Mouse (Mus musculus) cerebellum, adult 8-10 months (tissue): Measurements from ENCODE around the gene Pnliprp2.
A peak's percentile ranks its signal among the peaks of the same experiment; 100 is the strongest.

Source experiments
- DNase-seq: peaks from one replicate; pipeline ENCODE4 v3.0.0; 2022

Gene Pnliprp2

DNA sequence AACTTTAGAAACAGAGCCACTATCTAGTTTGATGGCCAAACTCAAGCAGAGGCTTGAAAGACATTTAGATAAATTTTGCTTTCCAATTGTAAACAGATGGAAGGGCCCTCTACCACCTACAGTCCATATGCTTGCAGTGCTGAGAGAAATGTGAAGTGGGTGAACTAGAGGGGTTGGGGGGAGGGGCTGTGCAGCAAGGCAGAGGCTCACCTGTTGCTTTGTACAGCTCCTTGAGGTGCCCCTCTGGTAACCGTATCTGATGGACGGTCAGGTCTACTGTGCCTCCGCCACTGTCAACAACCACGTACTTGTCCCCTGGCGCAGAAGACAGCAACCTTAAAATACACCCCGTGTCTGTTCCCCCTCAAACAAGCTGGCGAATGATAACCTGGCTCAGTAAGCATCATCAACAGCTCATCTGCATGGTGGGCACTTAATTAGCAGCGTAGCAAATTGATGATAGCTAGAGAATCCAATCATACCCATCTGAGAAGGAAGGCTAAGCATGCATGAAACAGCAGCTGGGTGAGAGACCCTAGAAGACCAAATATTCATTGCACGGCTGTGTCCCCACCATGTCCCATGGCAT lies 45.8 kb downstream of the Pnliprp2 start:
- DNase-seq: no peak

DNA sequence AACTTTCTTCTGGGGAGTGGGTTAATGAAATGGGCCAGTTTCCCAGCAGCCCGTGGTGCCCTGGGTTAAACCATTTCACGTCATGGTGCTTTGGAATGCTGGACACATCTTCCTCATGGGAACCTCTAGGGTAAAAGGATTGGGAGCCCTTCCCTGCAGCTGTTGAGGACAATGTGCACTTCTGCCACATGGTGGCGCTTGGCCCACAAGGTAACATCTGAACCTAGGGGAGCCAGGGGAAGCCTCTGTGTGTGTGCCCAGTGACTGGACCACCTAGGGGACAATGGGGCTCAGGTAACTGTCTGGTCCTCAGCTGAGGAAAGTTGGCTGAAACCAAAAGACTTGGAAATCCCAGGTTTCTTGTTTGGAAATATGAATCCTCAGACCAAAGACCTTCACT lies 46.8 kb downstream of the Pnliprp2 start:
- peak; percentile 69 for DNase-seq

DNA sequence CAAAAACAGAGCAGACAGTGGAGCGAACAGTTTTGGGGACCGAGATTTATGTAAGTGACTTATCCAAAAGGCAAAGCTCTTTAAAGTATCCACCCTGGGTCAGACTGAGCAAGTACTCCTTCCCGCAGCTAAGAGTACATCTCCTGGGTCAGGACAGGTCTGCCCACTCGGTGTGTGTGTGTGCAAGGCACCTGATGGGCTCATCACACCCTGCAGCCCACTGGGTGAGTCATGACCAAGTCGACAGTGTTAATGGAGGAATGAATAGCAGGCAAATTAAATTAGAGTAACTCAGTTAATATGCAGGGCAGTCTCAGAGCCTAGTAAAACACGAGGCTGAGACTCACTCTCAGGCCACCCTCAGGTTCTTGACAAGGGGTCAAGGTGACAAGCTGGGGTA lies 49.3 kb downstream of the Pnliprp2 start:
- DNase-seq: no peak

DNA sequence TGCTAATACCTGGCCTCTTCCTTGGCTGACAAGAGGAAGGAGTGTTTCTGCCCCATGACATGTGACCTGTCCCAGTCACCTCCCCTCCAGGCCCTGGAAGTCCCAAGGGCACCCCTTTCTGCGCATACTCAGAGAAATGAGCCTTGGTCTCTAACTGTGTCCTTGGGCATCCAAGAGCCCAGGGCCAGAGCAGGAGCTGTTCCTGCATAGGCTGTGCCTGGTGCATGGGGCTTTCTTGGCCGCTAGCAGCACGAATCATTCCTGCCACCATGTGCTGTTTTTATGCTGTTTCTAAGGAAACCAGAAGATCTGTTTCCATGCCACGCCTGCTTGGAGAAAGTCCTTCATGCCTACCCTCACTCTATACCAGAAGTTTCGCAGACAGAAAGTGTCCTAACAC lies 51.0 kb downstream of the Pnliprp2 start:
- DNase-seq: no peak

DNA sequence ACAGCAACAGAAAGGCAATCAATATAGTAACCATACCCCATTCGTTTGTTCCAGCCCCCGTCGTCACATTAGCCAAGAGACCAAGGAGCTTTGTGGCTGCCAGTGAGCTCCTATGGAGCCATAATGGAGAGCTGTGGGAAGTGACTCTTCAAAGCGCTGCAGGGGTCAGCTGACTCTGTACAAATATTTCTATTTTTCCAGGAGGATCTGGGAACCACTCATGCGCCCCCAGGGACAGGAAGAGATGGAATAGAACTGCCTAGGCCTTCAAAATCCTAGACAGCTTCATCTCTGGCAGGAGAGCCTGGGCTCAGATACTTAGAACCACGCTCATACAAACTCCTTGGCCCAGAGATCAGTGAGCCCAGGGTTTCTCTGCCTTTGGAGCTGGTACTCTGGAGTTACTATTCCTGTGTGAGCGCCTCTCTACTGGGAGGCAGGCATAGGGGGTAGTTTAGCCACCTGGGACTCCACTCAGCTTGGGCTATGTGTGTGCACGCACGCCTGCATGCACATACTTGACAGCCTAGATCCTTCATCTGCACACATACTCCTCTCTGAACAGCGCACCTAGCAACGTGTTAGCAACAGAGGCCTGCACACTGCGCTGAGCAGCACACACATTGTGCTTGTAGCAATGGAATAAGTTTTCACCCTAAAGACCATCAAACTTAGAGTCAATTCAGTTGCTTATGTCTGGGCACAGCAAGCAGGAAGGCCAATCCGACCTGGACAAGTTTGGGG lies 55.8 kb downstream of the Pnliprp2 start:
- DNase-seq: no peak

DNA sequence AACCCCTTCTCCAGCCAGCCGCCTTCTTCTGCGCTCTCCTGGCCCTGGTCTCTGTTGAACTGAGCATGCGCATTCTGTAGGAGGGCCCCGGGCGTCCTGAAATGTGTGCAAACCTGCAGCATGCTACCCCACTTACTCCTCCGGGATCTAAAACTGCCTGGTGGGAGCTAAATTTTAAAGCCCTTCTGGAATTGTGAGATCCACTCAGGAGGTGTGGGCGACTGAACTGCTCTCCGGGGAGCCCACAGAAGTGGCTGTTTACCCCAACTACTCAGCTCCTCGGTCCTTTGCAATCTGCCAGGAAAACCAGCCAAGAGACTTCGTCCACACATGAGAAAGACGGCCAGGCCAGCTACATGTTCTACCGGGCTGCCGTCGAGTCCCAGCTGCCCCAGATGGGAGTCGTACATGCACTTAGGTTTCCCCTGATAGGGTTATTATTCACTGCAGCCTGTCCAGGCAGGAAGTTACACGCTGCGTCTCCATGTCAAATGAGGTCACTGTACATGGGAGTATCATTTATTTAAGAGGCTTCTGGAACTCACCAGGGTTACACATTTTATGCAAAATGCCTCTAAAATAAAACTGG lies 57.0 kb downstream of the Pnliprp2 start:
- no peak for DNase-seq

DNA sequence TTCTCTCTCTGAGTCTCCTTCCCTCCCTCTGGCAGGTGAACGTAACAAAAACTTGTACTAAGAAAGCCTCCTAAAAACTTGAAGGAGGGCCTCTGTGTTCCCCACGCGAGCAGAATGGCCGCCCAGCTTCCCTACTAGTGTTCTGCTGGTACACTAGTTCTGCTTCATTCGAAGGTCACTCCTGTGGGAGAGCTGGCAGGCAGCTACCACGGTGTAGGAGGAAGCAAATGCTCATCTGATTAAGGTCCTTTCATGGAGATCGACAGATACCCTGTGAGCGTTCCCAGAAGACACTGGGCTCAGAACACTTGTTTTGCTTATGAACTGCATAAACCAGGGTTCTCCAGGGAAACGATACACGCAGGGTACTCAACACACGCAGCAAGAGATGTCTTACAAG lies 57.9 kb downstream of the Pnliprp2 start:
- DNase-seq: no peak

DNA sequence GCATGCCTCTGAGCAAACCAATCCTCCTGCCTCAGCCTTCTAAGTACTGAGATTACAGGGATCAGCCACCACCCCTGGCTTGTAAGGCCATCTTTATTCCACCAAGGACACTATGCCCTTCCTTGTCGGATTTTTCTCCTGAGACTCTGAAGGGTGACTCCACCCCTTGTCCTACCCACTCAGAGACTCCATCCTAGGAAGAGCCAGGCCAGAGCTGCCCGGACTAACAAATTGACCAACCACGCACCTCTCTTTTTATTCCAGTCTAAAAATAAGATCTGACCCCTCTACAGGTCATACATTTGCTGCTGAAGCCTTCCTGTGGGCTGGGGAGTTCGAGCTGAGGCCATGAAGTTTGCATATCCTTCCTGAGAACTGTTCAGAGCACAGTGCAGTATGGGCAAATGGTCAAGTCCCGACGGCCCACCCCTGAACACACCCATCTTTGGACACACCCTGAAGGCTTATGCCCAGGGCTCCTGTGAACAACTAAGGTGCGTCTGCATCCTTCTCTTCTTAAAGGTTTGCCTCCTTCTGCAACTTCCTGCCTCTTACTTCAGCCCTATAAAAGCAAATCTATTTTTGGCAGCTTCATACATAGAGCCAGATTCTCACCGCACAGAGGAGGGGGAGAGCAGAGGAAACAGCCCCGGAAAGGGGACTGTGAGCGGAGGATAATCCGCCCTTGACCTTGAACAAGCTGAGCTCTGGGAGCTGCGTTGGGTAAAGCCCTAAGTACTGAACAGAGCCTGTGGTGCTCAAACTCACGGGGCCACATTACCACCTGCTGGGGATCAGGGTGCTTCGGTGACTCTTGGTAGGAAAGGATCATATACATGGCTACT lies 59.3 kb downstream of the Pnliprp2 start:
- no peak for DNase-seq

DNA sequence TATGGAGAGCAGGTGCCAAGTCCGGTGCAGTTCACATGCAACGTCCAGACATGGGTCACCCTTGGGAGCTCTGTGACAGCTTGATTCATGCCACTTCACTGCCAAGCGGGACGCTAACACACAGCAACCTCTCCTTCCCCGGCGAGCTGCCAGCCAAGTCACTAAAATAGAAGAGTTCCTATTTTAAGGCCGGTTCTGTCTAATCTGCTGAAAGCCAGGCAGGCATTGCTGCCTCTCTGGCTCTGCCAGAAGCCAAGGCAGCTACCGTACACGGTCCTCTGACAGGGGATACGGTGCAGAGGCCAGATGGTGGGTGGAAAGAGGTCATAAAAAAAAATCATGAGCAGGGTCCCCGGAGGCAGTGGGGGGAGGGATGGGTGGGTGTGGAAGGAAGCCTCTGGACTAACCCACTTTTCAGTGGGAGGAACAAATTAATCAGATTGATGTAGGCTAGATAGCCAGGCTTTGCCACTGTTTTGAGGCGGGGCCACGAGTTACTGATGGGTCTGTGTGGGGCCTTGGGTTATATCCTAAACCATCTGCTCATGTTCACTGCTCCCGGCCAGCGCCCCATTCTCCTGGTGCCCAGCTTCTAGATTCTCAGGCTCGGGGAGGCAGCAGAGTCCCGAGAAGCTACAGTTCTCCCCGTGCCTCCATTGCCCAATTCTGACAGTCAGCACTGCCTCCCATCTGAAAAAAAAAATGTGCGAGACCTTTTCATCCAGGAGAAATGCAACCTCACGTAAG lies 63.1 kb downstream of the Pnliprp2 start:
- DNase-seq: peak; percentile 92

DNA sequence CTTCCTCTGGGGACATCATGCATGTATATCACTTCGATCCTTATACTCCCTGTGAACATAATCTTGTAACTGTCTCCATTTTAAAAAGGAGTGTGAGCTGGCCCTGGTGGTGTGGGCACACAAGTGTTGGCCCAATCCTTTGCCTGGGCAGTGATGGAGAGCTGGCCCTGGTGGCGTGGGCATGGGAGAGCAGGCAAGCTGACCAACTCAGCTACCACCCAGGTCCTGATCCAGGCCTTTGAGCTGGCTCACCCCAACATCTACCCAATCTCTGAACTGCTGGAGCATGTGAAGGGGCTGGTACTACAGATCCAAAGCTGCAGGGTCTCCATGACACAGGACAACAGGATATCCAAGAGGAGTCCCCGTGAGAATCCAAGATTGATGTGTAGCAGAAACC lies 63.8 kb downstream of the Pnliprp2 start:
- peak; percentile 24 for DNase-seq

DNA sequence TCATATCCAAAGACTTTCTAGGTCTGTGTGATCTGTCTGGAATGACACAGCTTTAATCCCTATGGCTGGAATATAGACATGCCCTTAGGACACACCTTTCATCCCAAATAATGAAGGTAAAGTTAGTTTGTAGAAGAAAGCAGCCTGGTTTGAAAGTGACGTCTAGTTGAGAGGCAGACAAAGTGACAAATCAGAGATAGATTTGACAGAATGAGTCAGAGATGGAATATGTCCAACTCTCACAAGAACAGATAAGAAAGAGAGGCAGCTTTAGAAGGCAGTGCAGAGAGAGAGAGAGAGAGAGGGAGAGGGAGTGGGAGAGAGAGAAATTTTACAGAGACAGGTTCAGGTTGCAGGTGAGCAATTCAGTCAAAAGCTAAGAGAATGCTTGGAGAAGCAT lies 64.8 kb downstream of the Pnliprp2 start:
- no peak for DNase-seq
